Mouse (Mus musculus): ENCODE results near the gene Rpl35. TPM values are rescaled to one million over a fixed set of nuclear protein-coding genes. Genes with fewer than 3 reads are reported as not detected.

Gene Rpl35
- polyA plus RNA-seq, 1 experiment, result 1,492 TPM

DNA sequence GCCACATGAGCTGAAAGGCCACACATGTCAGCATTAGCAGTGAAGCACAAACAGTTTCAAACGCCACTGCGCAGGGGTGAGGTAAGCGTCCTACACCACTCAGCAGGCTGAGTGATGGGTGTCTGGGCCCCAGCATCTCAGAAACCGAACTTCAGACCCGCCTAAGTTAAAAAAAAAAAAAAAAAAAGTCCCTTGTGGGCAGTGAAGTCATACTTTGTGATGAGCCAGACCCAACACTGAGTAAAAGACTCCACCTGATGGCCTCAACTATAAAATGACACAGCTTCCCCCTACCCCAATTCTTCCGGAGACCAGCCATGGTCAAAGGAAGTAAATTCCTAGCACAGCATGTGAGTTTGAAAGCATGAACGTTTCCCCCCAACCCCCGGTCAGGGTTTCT, 2.3 kb downstream of the Rpl35 start:
- peak overlapping the region; percentile 84 for H3K4me3 ChIP-seq (ENCODE audit: insufficient read depth, poor library complexity, severe bottlenecking)
- peak overlapping the region; percentile 92 for H3ac ChIP-seq (ENCODE audit: control insufficient read depth, insufficient read length, low read depth)
- no peaks in the 10 kb centered on the region for H3K27me3 ChIP-seq (ENCODE audit: control insufficient read depth, insufficient read depth, insufficient read length)
- H3K79me3 ChIP-seq (ENCODE audit: low read depth), result peaks cover 39% of the 10 kb centered on the region
- TF ChIP-seq CTCF (IDR thresholded peaks at IDR 0.05; ENCODE audit: control insufficient read depth, insufficient read depth, insufficient read length), result no peak
- TF ChIP-seq MYOG (IDR thresholded peaks at IDR 0.05; ENCODE audit: control insufficient read depth, extremely low read depth, insufficient read length), result no peak
- no peak for TF ChIP-seq FOSL1 (IDR thresholded peaks at IDR 0.05; ENCODE audit: insufficient read depth, low read length, poor library complexity, severe bottlenecking)
- no peak for TF ChIP-seq CEBPB (IDR thresholded peaks at IDR 0.05; ENCODE audit: low read depth)
- no peak for TF ChIP-seq MYOD1 (IDR thresholded peaks at IDR 0.05; ENCODE audit: control insufficient read depth, insufficient read length, low read depth)
- no peak for TF ChIP-seq USF1 (IDR thresholded peaks at IDR 0.05; ENCODE audit: low read depth)
- no peak for TF ChIP-seq MAX (IDR thresholded peaks at IDR 0.05)
- peaks cover 67% of the 10 kb centered on the region for H3K79me2 ChIP-seq (ENCODE audit: control insufficient read depth, insufficient read depth)
- peaks cover 52% of the 10 kb centered on the region for H3K36me3 ChIP-seq (ENCODE audit: control insufficient read depth, insufficient read depth)

DNA sequence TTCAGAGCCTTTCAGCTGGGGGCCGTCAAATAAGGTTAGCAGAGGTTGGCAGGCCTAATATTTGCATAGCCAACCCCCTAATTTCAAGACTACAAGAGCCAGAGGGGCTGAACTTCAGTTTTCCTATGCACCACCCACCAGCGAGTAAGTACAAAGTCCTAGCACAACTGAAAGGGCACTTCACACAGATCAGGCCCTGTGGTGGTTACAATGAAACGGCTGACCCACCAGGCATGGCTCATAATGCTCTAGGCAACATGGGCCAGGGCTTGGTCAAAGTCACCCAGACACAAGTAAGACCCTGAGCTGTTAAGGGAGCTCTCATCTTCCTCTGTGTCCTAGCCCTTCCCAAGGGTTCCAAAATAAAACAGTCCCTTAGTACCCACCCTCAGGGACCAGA, 3.6 kb downstream of the Rpl35 start:
- no peak overlapping the region for H3K4me3 ChIP-seq (ENCODE audit: insufficient read depth, poor library complexity, severe bottlenecking)

GRCm38 (mm10) chr2:39000587-39000919, 4.9 kb downstream of the Rpl35 start:
- H3K4me3 ChIP-seq (ENCODE audit: insufficient read depth, poor library complexity, severe bottlenecking), result no peak overlapping the region
- peaks cover 52% of the 10 kb centered on the region for H3K36me3 ChIP-seq (ENCODE audit: control insufficient read depth, insufficient read depth)
- H3K27me3 ChIP-seq (ENCODE audit: control insufficient read depth, insufficient read depth, insufficient read length), result no peaks in the 10 kb centered on the region
- peaks cover 48% of the 10 kb centered on the region for H3K79me2 ChIP-seq (ENCODE audit: control insufficient read depth, insufficient read depth)
- peaks cover 34% of the 10 kb centered on the region for H3K79me3 ChIP-seq (ENCODE audit: low read depth)
- no peak overlapping the region for H3ac ChIP-seq (ENCODE audit: control insufficient read depth, insufficient read length, low read depth)
- TF ChIP-seq MYOD1 (IDR thresholded peaks at IDR 0.05; ENCODE audit: control insufficient read depth, insufficient read length, low read depth) (no peak), MYOG (IDR thresholded peaks at IDR 0.05; ENCODE audit: control insufficient read depth, extremely low read depth, insufficient read length) (no peak), MAX (IDR thresholded peaks at IDR 0.05) (no peak), USF1 (IDR thresholded peaks at IDR 0.05; ENCODE audit: low read depth) (no peak), CTCF (IDR thresholded peaks at IDR 0.05; ENCODE audit: control insufficient read depth, insufficient read depth, insufficient read length) (no peak), CEBPB (IDR thresholded peaks at IDR 0.05; ENCODE audit: low read depth) (no peak), FOSL1 (IDR thresholded peaks at IDR 0.05; ENCODE audit: insufficient read depth, low read length, poor library complexity, severe bottlenecking) (no peak)

More for the DNA sequence above, 3.6 kb downstream of the Rpl35 start:
- H3K79me3 ChIP-seq (ENCODE audit: low read depth), result peaks cover 39% of the 10 kb centered on the region
- H3ac ChIP-seq (ENCODE audit: control insufficient read depth, insufficient read length, low read depth), result no peak overlapping the region
- no peaks in the 10 kb centered on the region for H3K27me3 ChIP-seq (ENCODE audit: control insufficient read depth, insufficient read depth, insufficient read length)
- TF ChIP-seq CTCF (IDR thresholded peaks at IDR 0.05; ENCODE audit: control insufficient read depth, insufficient read depth, insufficient read length) (no peak), CEBPB (IDR thresholded peaks at IDR 0.05; ENCODE audit: low read depth) (no peak), FOSL1 (IDR thresholded peaks at IDR 0.05; ENCODE audit: insufficient read depth, low read length, poor library complexity, severe bottlenecking) (no peak), MYOD1 (IDR thresholded peaks at IDR 0.05; ENCODE audit: control insufficient read depth, insufficient read length, low read depth) (no peak), MAX (IDR thresholded peaks at IDR 0.05) (no peak), MYOG (IDR thresholded peaks at IDR 0.05; ENCODE audit: control insufficient read depth, extremely low read depth, insufficient read length) (no peak), USF1 (IDR thresholded peaks at IDR 0.05; ENCODE audit: low read depth) (no peak)
- peaks cover 61% of the 10 kb centered on the region for H3K79me2 ChIP-seq (ENCODE audit: control insufficient read depth, insufficient read depth)
- peaks cover 52% of the 10 kb centered on the region for H3K36me3 ChIP-seq (ENCODE audit: control insufficient read depth, insufficient read depth)

DNA sequence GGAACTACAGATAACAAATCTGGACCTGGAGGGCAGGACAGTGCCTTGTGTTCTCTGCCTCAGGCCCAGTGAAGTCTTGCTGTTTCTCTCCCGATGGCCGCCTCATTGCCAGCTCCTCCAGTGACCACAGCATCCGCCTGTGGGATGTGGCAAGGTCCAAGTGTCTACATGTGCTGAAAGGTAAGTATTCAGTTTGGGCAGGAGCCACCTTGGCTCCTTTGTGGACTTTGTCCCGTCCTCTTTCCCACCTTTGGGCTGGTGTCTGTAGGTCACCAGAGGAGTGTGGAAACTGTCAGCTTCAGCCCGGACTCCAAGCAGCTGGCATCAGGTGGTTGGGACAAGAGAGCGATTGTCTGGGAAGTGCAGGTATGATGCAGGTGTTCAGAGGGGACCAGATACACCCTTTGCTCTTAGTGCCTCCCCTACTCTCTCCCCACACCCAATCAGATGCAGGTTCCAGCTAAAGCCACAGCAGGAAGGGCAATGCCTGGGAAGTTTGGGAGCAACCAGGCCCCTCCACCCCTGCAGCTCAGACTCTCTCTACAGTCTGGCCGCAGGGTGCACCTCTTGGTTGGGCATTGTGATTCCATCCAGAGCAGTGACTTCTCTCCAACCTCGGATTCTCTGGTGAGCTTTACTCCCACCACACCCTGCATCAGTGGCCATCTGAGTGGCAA, 5.4 kb downstream of the Rpl35 start:
- TF ChIP-seq MYOD1 (IDR thresholded peaks at IDR 0.05; ENCODE audit: control insufficient read depth, insufficient read length, low read depth) (no peak), CEBPB (IDR thresholded peaks at IDR 0.05; ENCODE audit: low read depth) (no peak), FOSL1 (IDR thresholded peaks at IDR 0.05; ENCODE audit: insufficient read depth, low read length, poor library complexity, severe bottlenecking) (no peak), CTCF (IDR thresholded peaks at IDR 0.05; ENCODE audit: control insufficient read depth, insufficient read depth, insufficient read length) (no peak), MAX (IDR thresholded peaks at IDR 0.05) (no peak), USF1 (IDR thresholded peaks at IDR 0.05; ENCODE audit: low read depth) (no peak), MYOG (IDR thresholded peaks at IDR 0.05; ENCODE audit: control insufficient read depth, extremely low read depth, insufficient read length) (no peak)
- peaks cover 34% of the 10 kb centered on the region for H3K79me3 ChIP-seq (ENCODE audit: low read depth)
- peaks cover 52% of the 10 kb centered on the region for H3K36me3 ChIP-seq (ENCODE audit: control insufficient read depth, insufficient read depth)

DNA sequence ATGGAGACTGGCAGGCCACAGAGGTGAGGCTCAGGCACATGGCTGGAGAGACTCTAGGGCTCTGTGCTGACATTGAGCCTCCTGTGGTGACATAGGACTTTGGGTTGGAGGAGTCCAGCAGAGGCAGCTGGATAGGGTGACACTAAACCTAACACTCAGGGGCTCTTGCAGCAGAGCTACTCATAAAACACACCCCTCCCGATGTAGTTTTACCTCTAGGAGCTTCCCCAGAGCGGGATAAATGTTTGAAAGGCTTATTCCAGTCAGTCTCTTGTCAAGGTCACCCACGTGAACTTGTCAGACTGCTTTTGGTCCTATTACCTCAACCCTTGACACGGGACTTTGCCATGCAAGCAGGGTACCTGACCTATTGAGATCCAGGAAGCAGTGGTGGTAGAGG, 6.0 kb downstream of the Rpl35 start:
- no peaks in the 10 kb centered on the region for H3K27me3 ChIP-seq (ENCODE audit: control insufficient read depth, insufficient read depth, insufficient read length)
- TF ChIP-seq FOSL1 (IDR thresholded peaks at IDR 0.05; ENCODE audit: insufficient read depth, low read length, poor library complexity, severe bottlenecking), result no peak
- peaks cover 36% of the 10 kb centered on the region for H3K79me2 ChIP-seq (ENCODE audit: control insufficient read depth, insufficient read depth)
- H3ac ChIP-seq (ENCODE audit: control insufficient read depth, insufficient read length, low read depth), result no peak overlapping the region
- H3K4me3 ChIP-seq (ENCODE audit: insufficient read depth, poor library complexity, severe bottlenecking), result no peak overlapping the region
- H3K79me3 ChIP-seq (ENCODE audit: low read depth), result peaks cover 30% of the 10 kb centered on the region
- H3K36me3 ChIP-seq (ENCODE audit: control insufficient read depth, insufficient read depth), result peaks cover 52% of the 10 kb centered on the region

More for the DNA sequence above, 5.4 kb downstream of the Rpl35 start:
- H3ac ChIP-seq (ENCODE audit: control insufficient read depth, insufficient read length, low read depth), result no peak overlapping the region
- no peaks in the 10 kb centered on the region for H3K27me3 ChIP-seq (ENCODE audit: control insufficient read depth, insufficient read depth, insufficient read length)
- H3K79me2 ChIP-seq (ENCODE audit: control insufficient read depth, insufficient read depth), result peaks cover 43% of the 10 kb centered on the region
- no peak overlapping the region for H3K4me3 ChIP-seq (ENCODE audit: insufficient read depth, poor library complexity, severe bottlenecking)
